Mouse (Mus musculus) midbrain, embryonic 10.5 days (tissue): ENCODE data around the gene Poglut1. TPM values are rescaled to one million over a fixed set of nuclear protein-coding genes. Genes with fewer than 3 reads are reported as not detected.

ENCODE experiments used
- DNase-seq: peaks from one replicate; pipeline ENCODE4 v3.0.0-alpha.2; 2017; ENCODE audit warnings: low spot score
- H3K27ac ChIP-seq: fragments of 300-500 bp; sonication (generic); replicated peaks from 2 replicates; pipeline ENCODE4 v1.5.1; 2016; ENCODE audit warnings: mild to moderate bottlenecking
- H3K27me3 ChIP-seq: fragments of 300-500 bp; sonication (generic); 2 replicates; pipeline ENCODE4 v1.6.1; 2016; ENCODE audit warnings: low read depth, mild to moderate bottlenecking; ENCODE audit not compliant: poor library complexity, severe bottlenecking
- H3K36me3 ChIP-seq: fragments of 300-500 bp; sonication (generic); 2 replicates; pipeline ENCODE4 v1.6.1; 2016; ENCODE audit warnings: mild to moderate bottlenecking, moderate library complexity
- H3K4me1 ChIP-seq: fragments of 300-500 bp; sonication (generic); 2 replicates; pipeline ENCODE4 v1.6.1; 2016
- H3K4me3 ChIP-seq: fragments of 300-500 bp; sonication (generic); 2 replicates; pipeline ENCODE4 v1.5.1; 2016; ENCODE audit warnings: mild to moderate bottlenecking, moderate library complexity
- H3K9me3 ChIP-seq: fragments of 300-500 bp; sonication (generic); replicated peaks from 2 replicates; pipeline ENCODE4 v1.6.1; 2016; ENCODE audit warnings: mild to moderate bottlenecking
- WGBS: fragments of 180-500 bp; shearing (Covaris S2); methylation state at CpG from one replicate; pipeline ENCODE4 v1.1.7; 2016; 5-methylcytosine and 5-hydroxymethylcytosine counted together
- polyA plus RNA-seq: library from polyadenylated mRNA; unstranded; fragments of >200 nt; fragmentation: Nextera tagmentation; extraction: Ambion mirVana; gene quantifications from 2 replicates; pipeline ENCODE4 v1.2.1, GENCODE M21; 2016

Gene Poglut1
- polyA plus RNA-seq: 68.2 and 73.0 TPM in 2 replicates

- peak; percentile 83 for DNase-seq
- Histone ChIP-seq H3K4me3 (peak within 1 kb of the TSS; percentile 93), H3K27me3 (peaks cover 29% of the 10 kb centered on the region), H3K27ac (peak within 1 kb of the TSS; percentile 95), H3K36me3 (peaks cover 38% of the 10 kb centered on the region), H3K9me3 (no peaks in the 10 kb centered on the region), H3K4me1 (peaks cover 23% of the 10 kb centered on the region)
- WGBS: 3% methylated on average over 54 of the region's 54 CpGs
Measured at GRCm38 (mm10) chr16:38549479-38550396, at the start of gene Poglut1. Poglut1 (minus strand) TSS chr16:38550258.

- WGBS: 88% methylated on average over 11 of the region's 11 CpGs
- no peak for DNase-seq
- H3K36me3 ChIP-seq: peaks cover 12% of the 10 kb centered on the region
- no peaks in the 10 kb centered on the region for H3K9me3 ChIP-seq
- H3K27ac ChIP-seq: no peak overlapping the region
- H3K4me3 ChIP-seq: no peak overlapping the region
- peaks cover 5% of the 10 kb centered on the region for H3K4me1 ChIP-seq
- no peaks in the 10 kb centered on the region for H3K27me3 ChIP-seq
Measured at GRCm38 (mm10) chr16:38598986-38599680, 49.1 kb upstream of the Poglut1 start.

- Histone ChIP-seq H3K4me1 (no peaks in the 10 kb centered on the region), H3K27me3 (no peaks in the 10 kb centered on the region), H3K4me3 (no peak overlapping the region), H3K9me3 (no peaks in the 10 kb centered on the region), H3K36me3 (peaks cover 31% of the 10 kb centered on the region), H3K27ac (no peak overlapping the region)
- WGBS: 96% methylated on average over 2 of the region's 2 CpGs
- no peak for DNase-seq
Measured at GRCm38 (mm10) chr16:38596651-38597050, 46.6 kb upstream of the Poglut1 start.

GRCm38 (mm10) chr16:38596099-38596498 lies 46.0 kb upstream of the Poglut1 start:
- Histone ChIP-seq H3K36me3 (peaks cover 37% of the 10 kb centered on the region), H3K27ac (no peak overlapping the region), H3K27me3 (no peaks in the 10 kb centered on the region), H3K4me3 (no peak overlapping the region), H3K9me3 (no peaks in the 10 kb centered on the region), H3K4me1 (no peaks in the 10 kb centered on the region)
- no peak for DNase-seq
- WGBS: 90% methylated on average over 2 of the region's 2 CpGs

- H3K27me3 ChIP-seq: no peaks in the 10 kb centered on the region
- peaks cover 51% of the 10 kb centered on the region for H3K36me3 ChIP-seq
- WGBS: 91% methylated on average over 1 of the region's 1 CpGs
- H3K27ac ChIP-seq: no peak overlapping the region
- no peak overlapping the region for H3K4me3 ChIP-seq
- H3K4me1 ChIP-seq: no peaks in the 10 kb centered on the region
- no peak for DNase-seq
- no peaks in the 10 kb centered on the region for H3K9me3 ChIP-seq
Measured at GRCm38 (mm10) chr16:38594435-38594834, 44.4 kb upstream of the Poglut1 start.

- no peaks in the 10 kb centered on the region for H3K9me3 ChIP-seq
- H3K4me1 ChIP-seq: no peaks in the 10 kb centered on the region
- H3K36me3 ChIP-seq: peaks cover 66% of the 10 kb centered on the region
- H3K27ac ChIP-seq: no peak overlapping the region
- no peak overlapping the region for H3K4me3 ChIP-seq
- H3K27me3 ChIP-seq: no peaks in the 10 kb centered on the region
- 95% methylated on average over 4 of the region's 4 CpGs for WGBS
- DNase-seq: no peak
Measured at GRCm38 (mm10) chr16:38592946-38593345, 42.9 kb upstream of the Poglut1 start.

GRCm38 (mm10) chr16:38592026-38592678 lies 42.1 kb upstream of the Poglut1 start:
- Histone ChIP-seq H3K4me3 (no peak overlapping the region), H3K9me3 (no peaks in the 10 kb centered on the region), H3K36me3 (peaks cover 74% of the 10 kb centered on the region), H3K27me3 (no peaks in the 10 kb centered on the region), H3K27ac (no peak overlapping the region), H3K4me1 (no peaks in the 10 kb centered on the region)
- DNase-seq: no peak
- WGBS: 94% methylated on average over 12 of the region's 12 CpGs

GRCm38 (mm10) chr16:38591506-38591905 lies 41.4 kb upstream of the Poglut1 start:
- no peaks in the 10 kb centered on the region for H3K9me3 ChIP-seq
- WGBS: 86% methylated on average over 3 of the region's 3 CpGs
- H3K27ac ChIP-seq: no peak overlapping the region
- H3K27me3 ChIP-seq: no peaks in the 10 kb centered on the region
- H3K36me3 ChIP-seq: peaks cover 81% of the 10 kb centered on the region
- no peak for DNase-seq
- H3K4me3 ChIP-seq: no peak overlapping the region
- H3K4me1 ChIP-seq: no peaks in the 10 kb centered on the region

- 97% methylated on average over 4 of the region's 4 CpGs for WGBS
- Histone ChIP-seq H3K36me3 (peaks cover 98% of the 10 kb centered on the region), H3K27me3 (no peaks in the 10 kb centered on the region), H3K4me1 (no peaks in the 10 kb centered on the region), H3K4me3 (no peak overlapping the region), H3K9me3 (no peaks in the 10 kb centered on the region), H3K27ac (no peak overlapping the region)
- DNase-seq: no peak
Measured at GRCm38 (mm10) chr16:38587572-38587971, 37.5 kb upstream of the Poglut1 start.

- 97% methylated on average over 5 of the region's 5 CpGs for WGBS
- Histone ChIP-seq H3K27ac (no peak overlapping the region), H3K36me3 (peaks cover 98% of the 10 kb centered on the region), H3K4me3 (no peak overlapping the region), H3K4me1 (no peaks in the 10 kb centered on the region), H3K9me3 (no peaks in the 10 kb centered on the region), H3K27me3 (no peaks in the 10 kb centered on the region)
- no peak for DNase-seq
Measured at GRCm38 (mm10) chr16:38587163-38587562, 37.1 kb upstream of the Poglut1 start.

- H3K4me3 ChIP-seq: no peak overlapping the region
- no peaks in the 10 kb centered on the region for H3K27me3 ChIP-seq
- no peak overlapping the region for H3K27ac ChIP-seq
- H3K9me3 ChIP-seq: no peaks in the 10 kb centered on the region
- 94% methylated on average over 5 of the region's 5 CpGs for WGBS
- H3K36me3 ChIP-seq: peaks cover 98% of the 10 kb centered on the region
- H3K4me1 ChIP-seq: no peaks in the 10 kb centered on the region
- no peak for DNase-seq
Measured at GRCm38 (mm10) chr16:38585186-38585585, 35.1 kb upstream of the Poglut1 start.

- no peaks in the 10 kb centered on the region for H3K27me3 ChIP-seq
- 94% methylated on average over 7 of the region's 7 CpGs for WGBS
- peaks cover 94% of the 10 kb centered on the region for H3K36me3 ChIP-seq
- H3K4me3 ChIP-seq: no peak overlapping the region
- H3K9me3 ChIP-seq: no peaks in the 10 kb centered on the region
- DNase-seq: no peak
- H3K4me1 ChIP-seq: no peaks in the 10 kb centered on the region
- no peak overlapping the region for H3K27ac ChIP-seq
Measured at GRCm38 (mm10) chr16:38584761-38585160, 34.7 kb upstream of the Poglut1 start.
